Mouse (Mus musculus): ENCODE measurements around the gene Tanc1. TPM values are rescaled to one million over a fixed set of nuclear protein-coding genes. Genes with fewer than 3 reads are reported as not detected.

Gene Tanc1
- polyA plus RNA-seq, 1 experiment from 2014 or later: 29.8 TPM

GRCm38 (mm10) chr2:59693473-59693872 lies 81.6 kb downstream of the Tanc1 start:
- no peak for TF ChIP-seq CTCF (IDR thresholded peaks at IDR 0.05; ENCODE audit: low read depth)
- Histone ChIP-seq H3K4me1 (replicated peaks; ENCODE audit: insufficient read depth, low read length) (peaks cover 14% of the 10 kb centered on the region), H3K4me2 (ENCODE audit: low read length) (no peak overlapping the region), H3K4me3 (replicated peaks; ENCODE audit: low read depth, low read length) (no peak overlapping the region), H3K9me3 (replicated peaks; ENCODE audit: low read length) (no peaks in the 10 kb centered on the region), H3K27me3 (ENCODE audit: insufficient read depth, low read length) (no peaks in the 10 kb centered on the region), H3K36me3 (ENCODE audit: insufficient read depth, low read length) (no peaks in the 10 kb centered on the region), H3K9ac (ENCODE audit: low read depth, low read length) (no peak overlapping the region), H3K27ac (no peak overlapping the region)
- DNase-seq (ENCODE audit: low spot score) (no peak), ATAC-seq (replicated peaks; ENCODE audit: low FRiP score, low read depth) (no peak)
- 67% methylated on average over 5 of the region's 5 CpGs for WGBS

GRCm38 (mm10) chr2:59697123-59697522 lies 85.3 kb downstream of the Tanc1 start:
- Histone ChIP-seq H3K36me3 (ENCODE audit: insufficient read depth, low read length) (no peaks in the 10 kb centered on the region), H3K27ac (peak overlapping the region; percentile 67), H3K27me3 (ENCODE audit: insufficient read depth, low read length) (no peaks in the 10 kb centered on the region), H3K9me3 (replicated peaks; ENCODE audit: low read length) (no peaks in the 10 kb centered on the region), H3K4me3 (replicated peaks; ENCODE audit: low read depth, low read length) (no peak overlapping the region), H3K4me2 (ENCODE audit: low read length) (no peak overlapping the region), H3K4me1 (replicated peaks; ENCODE audit: insufficient read depth, low read length) (peaks cover 24% of the 10 kb centered on the region; the same call in 1 of the 2 replicates), H3K9ac (ENCODE audit: low read depth, low read length) (no peak overlapping the region)
- ATAC-seq (replicated peaks; ENCODE audit: low FRiP score, low read depth) (no peak), DNase-seq (ENCODE audit: low spot score) (no peak)
- 67% methylated on average over 3 of the region's 3 CpGs for WGBS
- no peak for TF ChIP-seq CTCF (IDR thresholded peaks at IDR 0.05; ENCODE audit: low read depth)

- ATAC-seq (replicated peaks; ENCODE audit: low FRiP score, low read depth) (peak; percentile 54; the same call in 1 of the 2 replicates), DNase-seq (ENCODE audit: low spot score) (peak; percentile 84)
- no peak for TF ChIP-seq CTCF (IDR thresholded peaks at IDR 0.05; ENCODE audit: low read depth)
- Histone ChIP-seq H3K27ac (peak overlapping the region; percentile 67), H3K36me3 (ENCODE audit: insufficient read depth, low read length) (no peaks in the 10 kb centered on the region), H3K4me2 (ENCODE audit: low read length) (peak overlapping the region; percentile 31), H3K4me3 (replicated peaks; ENCODE audit: low read depth, low read length) (no peak overlapping the region), H3K9me3 (replicated peaks; ENCODE audit: low read length) (no peaks in the 10 kb centered on the region), H3K4me1 (replicated peaks; ENCODE audit: insufficient read depth, low read length) (peaks cover 24% of the 10 kb centered on the region; the same call in 1 of the 2 replicates), H3K27me3 (ENCODE audit: insufficient read depth, low read length) (no peaks in the 10 kb centered on the region), H3K9ac (ENCODE audit: low read depth, low read length) (no peak overlapping the region)
- 3% methylated on average over 16 of the region's 16 CpGs for WGBS
Observed at GRCm38 (mm10) chr2:59697722-59698634, 86.1 kb downstream of the Tanc1 start.

GRCm38 (mm10) chr2:59698635-59699300 lies 86.9 kb downstream of the Tanc1 start:
- no peak for DNase-seq (ENCODE audit: low spot score)
- Histone ChIP-seq H3K27me3 (ENCODE audit: insufficient read depth, low read length) (no peaks in the 10 kb centered on the region), H3K4me1 (replicated peaks; ENCODE audit: insufficient read depth, low read length) (peaks cover 24% of the 10 kb centered on the region; the same call in 1 of the 2 replicates), H3K36me3 (ENCODE audit: insufficient read depth, low read length) (0 out of 2 replicates have a peak, but pooled peaks cover 2% of the 10 kb centered on the region), H3K9me3 (replicated peaks; ENCODE audit: low read length) (no peaks in the 10 kb centered on the region), H3K27ac (peak overlapping the region; percentile 67), H3K4me2 (ENCODE audit: low read length) (peak overlapping the region; percentile 31; the same call in 1 of the 2 replicates), H3K4me3 (replicated peaks; ENCODE audit: low read depth, low read length) (no peak overlapping the region), H3K9ac (ENCODE audit: low read depth, low read length) (no peak overlapping the region)
- no peak for TF ChIP-seq CTCF (IDR thresholded peaks at IDR 0.05; ENCODE audit: low read depth)
- ATAC-seq (replicated peaks; ENCODE audit: low FRiP score, low read depth): no peak
- WGBS: 41% methylated on average over 7 of the region's 7 CpGs

GRCm38 (mm10) chr2:59699893-59700292 lies 88.1 kb downstream of the Tanc1 start:
- no peaks in the 10 kb centered on the region for H3K27me3 ChIP-seq (ENCODE audit: insufficient read depth, low read length)
- no peaks in the 10 kb centered on the region for H3K9me3 ChIP-seq (replicated peaks; ENCODE audit: low read length)
- H3K4me3 ChIP-seq (replicated peaks; ENCODE audit: low read depth, low read length): no peak overlapping the region
- H3K4me1 ChIP-seq (replicated peaks; ENCODE audit: insufficient read depth, low read length): peaks cover 24% of the 10 kb centered on the region; the same call in 1 of the 2 replicates
- ATAC-seq (replicated peaks; ENCODE audit: low FRiP score, low read depth) (peak; percentile 83), DNase-seq (ENCODE audit: low spot score) (peak; percentile 72)
- no peak; the same call in 1 of the 2 replicates for TF ChIP-seq CTCF (IDR thresholded peaks at IDR 0.05; ENCODE audit: low read depth)
- WGBS: 34% methylated on average over 9 of the region's 9 CpGs
- no peak overlapping the region for H3K9ac ChIP-seq (ENCODE audit: low read depth, low read length)
- H3K27ac ChIP-seq: peak overlapping the region; percentile 67
- H3K4me2 ChIP-seq (ENCODE audit: low read length): no peak overlapping the region
- 0 out of 2 replicates have a peak, but pooled peaks cover 2% of the 10 kb centered on the region for H3K36me3 ChIP-seq (ENCODE audit: insufficient read depth, low read length)

- peaks cover 10% of the 10 kb centered on the region; the same call in 1 of the 2 replicates for H3K36me3 ChIP-seq (ENCODE audit: insufficient read depth, low read length)
- no peaks in the 10 kb centered on the region for H3K27me3 ChIP-seq (ENCODE audit: insufficient read depth, low read length)
- H3K4me2 ChIP-seq (ENCODE audit: low read length): no peak overlapping the region
- H3K9me3 ChIP-seq (replicated peaks; ENCODE audit: low read length): no peaks in the 10 kb centered on the region
- ATAC-seq (replicated peaks; ENCODE audit: low FRiP score, low read depth) (no peak), DNase-seq (ENCODE audit: low spot score) (no peak)
- no peak overlapping the region for H3K9ac ChIP-seq (ENCODE audit: low read depth, low read length)
- 94% methylated on average over 12 of the region's 12 CpGs for whole genome bisulfite sequencing
- H3K4me3 ChIP-seq (replicated peaks; ENCODE audit: low read depth, low read length): no peak overlapping the region
- H3K4me1 ChIP-seq (replicated peaks; ENCODE audit: insufficient read depth, low read length): peaks cover 5% of the 10 kb centered on the region; the same call in 1 of the 2 replicates
- TF ChIP-seq CTCF (IDR thresholded peaks at IDR 0.05; ENCODE audit: low read depth): no peak
- H3K27ac ChIP-seq: no peak overlapping the region
Observed at GRCm38 (mm10) chr2:59705221-59705620, 93.4 kb downstream of the Tanc1 start.

Data from kidney, postnatal 0 days (tissue).